Mouse (Mus musculus): ENCODE measurements at regions not wholly inside any gene's neighbourhood (a gene's known extent, or its start where the extent isn't known, plus 50 kb on each side); places are given as distances from the start of the nearest gene placed in this dataset.

DNA sequence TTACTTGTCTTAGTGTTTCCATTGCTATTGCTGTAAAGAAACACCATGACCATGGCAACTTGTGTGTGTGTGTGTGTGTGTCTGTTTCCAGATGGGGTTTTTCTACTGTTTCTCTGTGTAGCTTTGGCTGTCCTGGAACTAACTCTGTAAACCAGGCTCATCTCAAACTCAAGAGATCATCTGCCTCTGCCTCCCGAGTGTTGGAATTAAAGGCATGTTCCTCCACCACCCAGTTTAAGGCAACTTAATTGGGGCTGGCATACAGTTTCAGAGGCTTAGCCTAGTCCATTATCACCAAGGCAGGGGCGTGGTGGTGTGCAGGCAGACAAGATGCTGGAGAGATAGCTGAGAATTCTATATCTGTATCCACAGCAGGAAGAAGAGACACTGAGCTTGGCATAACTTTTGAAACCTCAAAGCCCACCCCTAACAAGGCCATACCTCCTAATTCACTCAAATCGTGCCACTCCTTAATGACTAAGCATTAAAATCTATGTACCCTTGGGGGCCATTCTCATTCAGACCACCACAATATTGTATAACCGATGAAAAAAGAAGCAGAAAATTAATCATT, 65.5 kb upstream of the Med14 start:
- Histone ChIP-seq H3K4me1 (ENCODE audit: control insufficient read depth in 1 of 2, insufficient read depth in 2 of 2) (peaks cover 0 to 3% of the 10 kb centered on the region in 2 experiments; a peak in 1 of 4 replicates), H3K4me3 (replicated peaks in 1 of 3; ENCODE audit: low read depth in 2 of 3, low read length in 2 of 3, poor library complexity in 1 of 3) (no peak overlapping the region), H3K27ac (ENCODE audit: insufficient read depth, low read depth) (no peak overlapping the region), H3K27me3 (replicated peaks) (no peaks in the 10 kb centered on the region), H3K36me3 (replicated peaks in 1 of 2; ENCODE audit: control insufficient read depth in 1 of 2, insufficient read depth in 1 of 2, low read length in 1 of 2) (no peaks in the 10 kb centered on the region), H3K79me2 (replicated peaks; ENCODE audit: control insufficient read depth, extremely low read depth, insufficient read depth, poor library complexity, severe bottlenecking) (no peaks in the 10 kb centered on the region), H3K4me2 (ENCODE audit: insufficient read depth, low read depth, poor library complexity, severe bottlenecking) (no peak overlapping the region), H3K9me3 (replicated peaks; ENCODE audit: low read length) (no peaks in the 10 kb centered on the region), H3K9ac (ENCODE audit: insufficient read depth, low read depth) (no peak overlapping the region)
- dilution Hi-C loops (cut with MboI; ENCODE audit: extremely low pct_ligation_motif_present, extremely low pct_unique_long_range_greater_than_20kb, low sequenced_read_pairs): no loop called here
- no peak for DNase-seq (ENCODE audit: extremely low read depth)
- TF ChIP-seq MYC (IDR thresholded peaks at IDR 0.05; ENCODE audit: low read depth, low read length) (no peak), MEF2A (IDR thresholded peaks at IDR 0.05; ENCODE audit: borderline replicate concordance, low read depth, low read length) (no peak), NRF1 (IDR thresholded peaks at IDR 0.05; ENCODE audit: low read depth, low read length) (no peak), RAD21 (IDR thresholded peaks at IDR 0.05; ENCODE audit: low read depth, low read length) (no peak), ZMIZ1 (IDR thresholded peaks at IDR 0.05; ENCODE audit: low read depth, low read length) (no peak), TCF12 (IDR thresholded peaks at IDR 0.05; ENCODE audit: low read depth, low read length) (no peak), HCFC1 (IDR thresholded peaks at IDR 0.05; ENCODE audit: low read depth, low read length) (no peak)
- in situ Hi-C loops (cut with MboI; ENCODE audit: low pct_ligation_motif_present, low pct_unique_long_range_greater_than_20kb, low sequenced_read_pairs): no loop called here

DNA sequence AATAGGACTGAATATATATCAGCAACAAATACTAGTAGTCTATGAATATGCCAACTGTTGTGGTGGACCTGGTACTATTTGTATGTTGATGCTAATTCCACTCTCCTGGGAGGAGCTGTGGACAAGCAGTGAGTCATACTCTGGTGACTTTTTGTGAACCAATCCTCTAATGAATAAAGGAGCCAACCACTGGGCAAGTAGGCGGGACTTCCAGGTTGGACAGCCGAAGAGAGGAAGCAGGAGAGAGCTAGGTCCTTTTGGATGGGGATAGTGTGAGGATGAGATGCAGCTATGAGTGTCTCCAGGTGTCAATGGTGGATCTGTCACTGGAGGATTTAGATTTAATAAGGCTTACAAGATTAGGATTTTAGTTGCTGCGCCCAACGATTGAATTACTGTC, 64.8 kb upstream of the Med14 start:
- TF ChIP-seq POLR2A (IDR thresholded peaks at IDR 0.05; ENCODE audit: low read depth, low read length) (0 out of 2 replicates have a peak, but pooled peaks have one; percentile 35), TCF12 (IDR thresholded peaks at IDR 0.05; ENCODE audit: low read depth, low read length) (no peak)
- Histone ChIP-seq H3K36me3 (replicated peaks in 1 of 2; ENCODE audit: control insufficient read depth in 1 of 2, insufficient read depth in 1 of 2, low read length in 1 of 2) (no peaks in the 10 kb centered on the region), H3K4me2 (ENCODE audit: insufficient read depth, low read depth, poor library complexity, severe bottlenecking) (peak overlapping the region; percentile 5; the same call in 1 of the 2 replicates), H3K27me3 (replicated peaks) (no peaks in the 10 kb centered on the region), H3K27ac (ENCODE audit: insufficient read depth, low read depth) (no peak overlapping the region), H3K4me3 (replicated peaks in 1 of 3; ENCODE audit: low read depth in 2 of 3, low read length in 2 of 3, poor library complexity in 1 of 3) (no peak overlapping the region), H3K79me2 (replicated peaks; ENCODE audit: control insufficient read depth, extremely low read depth, insufficient read depth, poor library complexity, severe bottlenecking) (no peaks in the 10 kb centered on the region), H3K9ac (ENCODE audit: insufficient read depth, low read depth) (no peak overlapping the region), H3K4me1 (ENCODE audit: control insufficient read depth in 1 of 2, insufficient read depth in 2 of 2) (peaks cover 0 to 3% of the 10 kb centered on the region in 2 experiments; a peak in 1 of 4 replicates), H3K9me3 (replicated peaks; ENCODE audit: low read length) (no peaks in the 10 kb centered on the region)
- dilution Hi-C loops (cut with MboI; ENCODE audit: extremely low pct_ligation_motif_present, extremely low pct_unique_long_range_greater_than_20kb, low sequenced_read_pairs): no loop called here
- peak; percentile 29 for DNase-seq (ENCODE audit: extremely low read depth)
- in situ Hi-C loops (cut with MboI; ENCODE audit: low pct_ligation_motif_present, low pct_unique_long_range_greater_than_20kb, low sequenced_read_pairs): no loop called here

DNA sequence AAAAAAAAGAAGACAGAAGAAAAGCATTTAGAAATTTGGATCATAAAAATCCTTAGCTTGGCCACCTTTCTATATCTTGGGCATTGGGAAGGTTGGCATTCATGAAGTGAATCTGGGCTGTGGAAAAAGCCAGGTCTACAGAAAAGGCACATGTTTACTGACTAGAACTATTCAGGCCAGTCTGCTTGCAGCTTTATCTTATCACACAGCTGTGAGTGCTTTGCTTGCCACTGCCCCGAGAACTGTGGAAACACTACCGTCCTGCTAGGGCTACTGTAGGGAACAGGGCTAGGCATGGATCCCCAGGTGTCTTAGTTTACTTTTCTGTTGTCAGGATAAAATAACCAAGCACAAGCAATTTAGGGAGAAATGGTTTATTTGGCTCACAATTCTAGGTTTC, 63.4 kb upstream of the Med14 start:
- Histone ChIP-seq H3K4me3 (replicated peaks in 1 of 3; ENCODE audit: low read depth in 2 of 3, low read length in 2 of 3, poor library complexity in 1 of 3) (no peak overlapping the region), H3K4me1 (ENCODE audit: control insufficient read depth in 1 of 2, insufficient read depth in 2 of 2) (peaks cover 0 to 3% of the 10 kb centered on the region in 2 experiments; a peak in 1 of 4 replicates), H3K27me3 (replicated peaks) (no peaks in the 10 kb centered on the region), H3K9ac (ENCODE audit: insufficient read depth, low read depth) (no peak overlapping the region), H3K36me3 (replicated peaks in 1 of 2; ENCODE audit: control insufficient read depth in 1 of 2, insufficient read depth in 1 of 2, low read length in 1 of 2) (no peaks in the 10 kb centered on the region), H3K79me2 (replicated peaks; ENCODE audit: control insufficient read depth, extremely low read depth, insufficient read depth, poor library complexity, severe bottlenecking) (no peaks in the 10 kb centered on the region), H3K4me2 (ENCODE audit: insufficient read depth, low read depth, poor library complexity, severe bottlenecking) (no peak overlapping the region), H3K9me3 (replicated peaks; ENCODE audit: low read length) (no peaks in the 10 kb centered on the region), H3K27ac (ENCODE audit: insufficient read depth, low read depth) (no peak overlapping the region)
- DNase-seq (ENCODE audit: extremely low read depth): no peak
- dilution Hi-C loops (cut with MboI; ENCODE audit: extremely low pct_ligation_motif_present, extremely low pct_unique_long_range_greater_than_20kb, low sequenced_read_pairs): no loop called here
- in situ Hi-C loops (cut with MboI; ENCODE audit: low pct_ligation_motif_present, low pct_unique_long_range_greater_than_20kb, low sequenced_read_pairs): no loop called here
- TF ChIP-seq MEF2A (IDR thresholded peaks at IDR 0.05; ENCODE audit: borderline replicate concordance, low read depth, low read length): no peak
